Mouse (Mus musculus) heart, postnatal 0 days (tissue): ENCODE measurements at regions not wholly inside any gene's neighbourhood (a gene's known extent, or its start where the extent isn't known, plus 50 kb on each side); places are given as distances from the start of the nearest gene placed in this dataset.

Source experiments
- ATAC-seq: fragments of 200-750 bp; cut with Nextera tagmentation; 2 replicates; pipeline ENCODE4 v1.8.0; 2017; ENCODE audit warnings: low read depth, moderate number of reproducible peaks, moderate library complexity; ENCODE audit not compliant: insufficient read depth
- DNase-seq: peaks from one replicate; pipeline ENCODE4 v3.0.0-alpha.2; 2016; ENCODE audit warnings: low spot score
- H3K27ac ChIP-seq: fragments of 300-500 bp; sonication (generic); 2 replicates; pipeline ENCODE4 v1.5.1; 2014; ENCODE audit warnings: low read depth, mild to moderate bottlenecking
- H3K27me3 ChIP-seq: fragments of 300-500 bp; sonication (generic); 2 replicates; pipeline ENCODE4 v1.6.1; 2014; ENCODE audit warnings: low read length, mixed read lengths; ENCODE audit not compliant: control insufficient read depth, insufficient read depth
- H3K36me3 ChIP-seq: fragments of 300-500 bp; sonication (generic); replicated peaks from 2 replicates; pipeline ENCODE4 v1.6.1; 2014; ENCODE audit warnings: low read length, mixed read lengths; ENCODE audit not compliant: control insufficient read depth, insufficient read depth
- H3K4me1 ChIP-seq: fragments of 300-500 bp; sonication (generic); 2 replicates; pipeline ENCODE4 v1.6.1; 2014; ENCODE audit warnings: antibody characterized with exemption; ENCODE audit not compliant: control insufficient read depth, insufficient read depth
- H3K4me2 ChIP-seq: fragments of 300-500 bp; sonication (generic); 2 replicates; pipeline ENCODE4 v1.6.1; 2014; ENCODE audit warnings: low read depth, mild to moderate bottlenecking, low read length, moderate library complexity
- H3K4me3 ChIP-seq: fragments of 300-500 bp; sonication (generic); 2 replicates; pipeline ENCODE4 v1.5.1; 2014; ENCODE audit warnings: low read depth, low read length
- H3K9ac ChIP-seq: fragments of 300-500 bp; sonication (generic); replicated peaks from 2 replicates; pipeline ENCODE4 v1.6.1; 2014; ENCODE audit warnings: low read depth, low read length, mixed read lengths
- H3K9me3 ChIP-seq: fragments of 300-500 bp; sonication (generic); replicated peaks from 2 replicates; pipeline ENCODE4 v1.6.1; 2016; ENCODE audit warnings: low read length; ENCODE audit not compliant: control insufficient read depth
- CTCF ChIP-seq: IDR thresholded peaks from 2 replicates; pipeline ENCODE4 v1.5.1; 2016; ENCODE audit warnings: antibody characterized with exemption, control low read depth, low read depth
- EP300 ChIP-seq: IDR thresholded peaks from 2 replicates; pipeline ENCODE4 v1.6.1; 2016; ENCODE audit warnings: antibody characterized with exemption, low read depth
- WGBS: fragments of 180-500 bp; shearing (Covaris S2); extraction: QIAGEN DNeasy Blood & Tissue Kit; methylation state at CpG from one replicate; pipeline ENCODE4 v1.1.7; 2014; 5-methylcytosine and 5-hydroxymethylcytosine counted together

- Histone ChIP-seq H3K4me2 (no peak overlapping the region), H3K9me3 (no peaks in the 10 kb centered on the region), H3K27ac (no peak overlapping the region), H3K27me3 (no peaks in the 10 kb centered on the region), H3K4me3 (no peak overlapping the region), H3K4me1 (no peaks in the 10 kb centered on the region), H3K9ac (no peak overlapping the region), H3K36me3 (no peaks in the 10 kb centered on the region)
- ATAC-seq: no peak
- no peak for DNase-seq
- 71% methylated on average over 3 of the region's 3 CpGs for WGBS
- no peak for TF ChIP-seq EP300
- no peak for TF ChIP-seq CTCF
Observed at GRCm38 (mm10) chr14:92674146-92674545, 1216.3 kb downstream of the Pcdh9 start.
